Mouse (Mus musculus) kidney, adult 2 months (tissue): ENCODE data around the gene Ttll12.

Experiments used
- CTCF ChIP-seq: fragments of 200-500 bp; conservative IDR thresholded peaks from 2 replicates; pipeline ENCODE4 v1.5.1; 2011; ENCODE audit warnings: low read depth, mild to moderate bottlenecking, control low read depth, low read length, moderate library complexity, mixed read lengths; ENCODE audit not compliant: insufficient read depth, insufficient read length
- POLR2A ChIP-seq: fragments of 200-500 bp; IDR thresholded peaks from one replicate; pipeline ENCODE4 v1.6.1; 2011; ENCODE audit warnings: low read depth, low read length, control low read depth

GRCm38 (mm10) chr15:83642518-83642917 is 47.6 kb upstream of the Ttll12 start:
- TF ChIP-seq POLR2A (no peak), CTCF (no peak)
